In the genomic region with DNA sequence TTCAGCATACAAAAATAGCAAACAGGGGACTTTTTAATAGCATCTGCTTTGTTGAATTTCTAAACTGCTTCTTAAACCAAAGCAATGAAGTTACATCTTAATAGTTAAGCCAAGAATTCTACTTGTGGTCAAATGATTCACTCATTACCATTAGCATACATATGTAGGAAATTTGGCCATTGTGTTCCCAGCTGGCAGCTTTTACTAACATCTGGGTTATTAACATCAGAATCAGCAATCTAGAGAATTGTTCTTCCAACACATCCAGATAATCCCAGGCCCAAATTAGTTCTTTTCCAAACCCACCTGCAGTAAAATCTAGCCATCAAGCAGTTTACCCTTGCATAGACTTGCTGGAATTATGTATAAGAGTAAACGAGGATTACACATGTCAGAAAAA, we compare ENCODE assay signal across 17 mouse cellular contexts.
DNase-seq lines count a peak whose midpoint lies in the region; ATAC-seq and TF ChIP-seq lines count a peak whose summit lies in the region.
"Had no signal": no experiment of that assay in that cellular context is flagged by ENCODE, and none has a peak within 500 bp of the region (broad histone marks: within the 10 kb centered on the region; RNA-seq: fewer than 3 reads in every experiment).

No protein-coding gene starts in this region.

- peak; percentile 53 for DNase-seq in forebrain, embryonic 14.5 days (ENCODE audit: low spot score)
- peak; percentile 35 for DNase-seq in forebrain, postnatal 0 days
- DNase-seq in forebrain, embryonic 11.5 days (ENCODE audit: low spot score) = no peak
- peak; percentile 15 for DNase-seq in brain, adult 2 months (ENCODE audit: low read depth, low spot score)
- DNase-seq in brain, embryonic 14.5 days (ENCODE audit: low read depth) = peak; percentile 64
- no peak for DNase-seq in thymus, postnatal 25 days
- DNase-seq: adrenal gland, adult 2 months; adrenal gland, postnatal 10 days; adrenal gland, postnatal 25 days; cerebellum, adult 11 months; cerebellum, adult 18-20 months; cerebellum, adult 8-10 months; cerebellum, adult 9-11 months; cerebellum, postnatal 25 days had no signal

- no peak for TF ChIP-seq CTCF in forebrain, postnatal 0 days (IDR thresholded peaks at IDR 0.05; ENCODE audit: low read depth)
- TF ChIP-seq CTCF in brain, embryonic 14.5 days (IDR thresholded peaks at IDR 0.05; ENCODE audit: borderline replicate concordance, extremely low read depth, insufficient read depth, insufficient read length) = no peak

- H3K36me3 ChIP-seq in forebrain, embryonic 14.5 days (ENCODE audit: control insufficient read depth, insufficient read depth, low read length) = no peaks in the 10 kb centered on the region
- no peaks in the 10 kb centered on the region for H3K36me3 ChIP-seq in forebrain, embryonic 12.5 days (replicated peaks)
- no peaks in the 10 kb centered on the region for H3K36me3 ChIP-seq in forebrain, postnatal 0 days (ENCODE audit: insufficient read depth)
- no peaks in the 10 kb centered on the region for H3K36me3 ChIP-seq in forebrain, embryonic 11.5 days (ENCODE audit: control insufficient read depth, insufficient read depth, low read length)
- H3K36me3 ChIP-seq: embryonic facial prominence, embryonic 10.5 days; embryonic facial prominence, embryonic 12.5 days had no signal

- H3K4me1 ChIP-seq in forebrain, embryonic 14.5 days (ENCODE audit: control insufficient read depth, insufficient read depth, low read length) = no peaks in the 10 kb centered on the region
- H3K4me1 ChIP-seq in forebrain, embryonic 12.5 days = no peaks in the 10 kb centered on the region
- H3K4me1 ChIP-seq in forebrain, postnatal 0 days (ENCODE audit: insufficient read depth) = no peaks in the 10 kb centered on the region
- H3K4me1 ChIP-seq in forebrain, embryonic 11.5 days (replicated peaks; ENCODE audit: control insufficient read depth, insufficient read depth, low read length) = no peaks in the 10 kb centered on the region
- H3K4me1 ChIP-seq: embryonic facial prominence, embryonic 10.5 days; embryonic facial prominence, embryonic 12.5 days had no signal

- no peak overlapping the region for H3K4me3 ChIP-seq in forebrain, embryonic 14.5 days (ENCODE audit: low read depth, low read length)
- H3K4me3 ChIP-seq in forebrain, embryonic 12.5 days (replicated peaks) = no peak overlapping the region
- H3K4me3 ChIP-seq in forebrain, postnatal 0 days (ENCODE audit: low read depth, low read length) = no peak overlapping the region
- H3K4me3 ChIP-seq in forebrain, embryonic 11.5 days (ENCODE audit: low read depth, low read length) = no peak overlapping the region
- H3K4me3 ChIP-seq: embryonic facial prominence, embryonic 10.5 days; embryonic facial prominence, embryonic 12.5 days had no signal

- 66% methylated on average over 1 of the region's 1 CpGs for WGBS in forebrain, embryonic 14.5 days
- 57% methylated on average over 1 of the region's 1 CpGs for WGBS in forebrain, embryonic 12.5 days
- WGBS in forebrain, postnatal 0 days = 45% methylated on average over 1 of the region's 1 CpGs
- WGBS in forebrain, embryonic 11.5 days = 59% methylated on average over 1 of the region's 1 CpGs

- ATAC-seq in forebrain, embryonic 14.5 days = 0 out of 2 replicates have a peak, but pooled peaks have one; percentile 37
- ATAC-seq in forebrain, embryonic 12.5 days (ENCODE audit: low FRiP score) = no peak
- no peak; the same call in 1 of the 2 replicates for ATAC-seq in forebrain, postnatal 0 days
- no peak for ATAC-seq in forebrain, embryonic 11.5 days (replicated peaks; ENCODE audit: low FRiP score)

- no peaks in the 10 kb centered on the region for H3K27me3 ChIP-seq in forebrain, embryonic 14.5 days (replicated peaks; ENCODE audit: control insufficient read depth, insufficient read depth, low read length)
- H3K27me3 ChIP-seq in forebrain, embryonic 12.5 days = no peaks in the 10 kb centered on the region
- no peaks in the 10 kb centered on the region for H3K27me3 ChIP-seq in forebrain, postnatal 0 days (ENCODE audit: insufficient read depth, low read length)
- no peaks in the 10 kb centered on the region for H3K27me3 ChIP-seq in forebrain, embryonic 11.5 days (ENCODE audit: control insufficient read depth, insufficient read depth, low read length)
- H3K27me3 ChIP-seq: embryonic facial prominence, embryonic 12.5 days had no signal

- no peaks in the 10 kb centered on the region for H3K9me3 ChIP-seq in forebrain, embryonic 14.5 days (replicated peaks; ENCODE audit: control insufficient read depth, low read length)
- no peaks in the 10 kb centered on the region for H3K9me3 ChIP-seq in forebrain, embryonic 12.5 days
- no peaks in the 10 kb centered on the region for H3K9me3 ChIP-seq in forebrain, postnatal 0 days (ENCODE audit: low read length)
- H3K9me3 ChIP-seq in forebrain, embryonic 11.5 days (ENCODE audit: control insufficient read depth, low read length) = no peaks in the 10 kb centered on the region
- H3K9me3 ChIP-seq: embryonic facial prominence, embryonic 10.5 days; embryonic facial prominence, embryonic 12.5 days had no signal

- H3K27ac ChIP-seq in forebrain, embryonic 14.5 days (ENCODE audit: low read depth, low read length) = no peak overlapping the region
- H3K27ac ChIP-seq in forebrain, embryonic 12.5 days = no peak overlapping the region
- H3K27ac ChIP-seq in forebrain, postnatal 0 days (ENCODE audit: low read depth, low read length) = no peak overlapping the region
- no peak overlapping the region for H3K27ac ChIP-seq in forebrain, embryonic 11.5 days (ENCODE audit: low read depth, low read length)
- H3K27ac ChIP-seq: embryonic facial prominence, embryonic 10.5 days; embryonic facial prominence, embryonic 12.5 days had no signal

- H3K9ac ChIP-seq in forebrain, embryonic 14.5 days (ENCODE audit: low read length) = no peak overlapping the region
- H3K9ac ChIP-seq in forebrain, embryonic 12.5 days = no peak overlapping the region
- no peak overlapping the region for H3K9ac ChIP-seq in forebrain, postnatal 0 days
- H3K9ac ChIP-seq in forebrain, embryonic 11.5 days (ENCODE audit: low read length) = no peak overlapping the region
- H3K9ac ChIP-seq: embryonic facial prominence, embryonic 12.5 days had no signal

- TF ChIP-seq POLR2A in brain, embryonic 14.5 days (IDR thresholded peaks at IDR 0.05; ENCODE audit: borderline replicate concordance, extremely low read depth, insufficient read depth, insufficient read length, poor library complexity, severe bottlenecking) = no peak

- no peak overlapping the region for H3K4me2 ChIP-seq in forebrain, embryonic 14.5 days (ENCODE audit: low read length)
- no peak overlapping the region for H3K4me2 ChIP-seq in forebrain, embryonic 12.5 days
- no peak overlapping the region for H3K4me2 ChIP-seq in forebrain, postnatal 0 days (ENCODE audit: low read depth)
- H3K4me2 ChIP-seq in forebrain, embryonic 11.5 days (ENCODE audit: low read depth, low read length, severe bottlenecking) = no peak overlapping the region
- H3K4me2 ChIP-seq: embryonic facial prominence, embryonic 12.5 days had no signal

Comparison
In these comparisons a context has a peak if more than half of its experiments do, and no peak if none do; other contexts are left out.
1. DNase-seq: peak in forebrain, embryonic 14.5 days (single experiment), forebrain, postnatal 0 days (single experiment), brain, adult 2 months (single experiment) and brain, embryonic 14.5 days (single experiment); none in forebrain, embryonic 11.5 days (single experiment) and thymus, postnatal 25 days (single experiment).